Mouse (Mus musculus) layer of hippocampus, postnatal 10 days (tissue): ENCODE measurements around the gene Ttc9. TPM values are rescaled to one million over a fixed set of nuclear protein-coding genes. Genes with fewer than 3 reads are reported as not detected.
A peak's percentile ranks its signal among the peaks of the same experiment; 100 is the strongest.

ENCODE experiments used
- DNase-seq, 2 experiments: peaks; one replicate each; pipeline ENCODE4 v3.0.0; 2021; ENCODE audit warnings: low spot score in 2 of 2
- long read RNA-seq: library from polyadenylated mRNA; stranded (forward); transcript quantifications from one replicate; pipeline ENCODE4 v2.0.0, GENCODE M21; 2023
- total RNA-seq, 2 experiments: library from RNA; stranded (reverse); gene quantifications; 2 replicates each; pipeline ENCODE4 v1.2.3; 2021

Gene Ttc9
- 10 to 100 TPM; 65.3 to 65.5 TPM for total RNA-seq
- long read RNA-seq, transcript Ttc9-201 (3 exons, 2,042 nt), result major isoform, 48 of 60 reads
- long read RNA-seq, partial matches to known transcripts, result 9 of 60 reads
- long read RNA-seq, other reads (novel, unspliced or antisense), result 3 of 60 reads

DNA sequence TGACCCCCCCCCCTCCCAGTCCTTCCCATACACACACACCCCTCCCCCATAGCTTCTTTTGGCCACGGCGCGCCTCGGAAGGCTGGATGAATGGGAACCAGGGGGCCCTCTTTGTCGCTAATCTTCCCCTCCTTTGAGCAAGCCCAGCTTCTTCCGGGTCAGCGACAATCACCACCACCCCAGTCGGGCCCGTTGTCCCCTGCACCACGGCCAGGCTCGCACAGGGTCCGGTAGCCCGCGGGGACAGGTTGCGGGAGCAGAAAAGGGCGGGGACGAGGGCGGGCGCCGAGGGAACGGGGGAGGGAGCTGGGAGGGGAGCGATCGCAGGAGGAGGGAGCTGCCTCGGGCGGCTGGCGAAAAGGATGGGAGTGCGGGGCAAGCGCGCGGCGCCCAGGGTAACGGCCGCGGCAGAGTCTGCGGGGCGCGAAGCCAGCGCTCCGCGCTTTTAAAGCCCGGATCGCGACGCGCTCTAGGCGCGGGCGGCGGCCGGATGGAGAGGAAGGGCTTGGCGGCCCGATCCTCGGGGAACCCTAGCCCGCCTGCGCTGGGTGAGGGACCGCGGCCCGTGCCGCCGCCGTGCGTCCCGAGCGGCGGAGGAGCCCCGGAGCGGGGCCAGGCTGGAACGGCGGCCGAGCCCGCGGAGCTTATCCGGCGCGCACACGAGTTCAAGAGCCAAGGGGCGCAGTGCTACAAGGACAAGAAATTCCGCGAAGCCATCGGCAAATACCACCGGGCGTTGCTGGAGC is at the start of gene Ttc9:
Gene Ttc9 (plus strand): TSS at position 335 of the 746 bp plus-strand sequence.
- peak; percentile 69 to 72 for DNase-seq

DNA sequence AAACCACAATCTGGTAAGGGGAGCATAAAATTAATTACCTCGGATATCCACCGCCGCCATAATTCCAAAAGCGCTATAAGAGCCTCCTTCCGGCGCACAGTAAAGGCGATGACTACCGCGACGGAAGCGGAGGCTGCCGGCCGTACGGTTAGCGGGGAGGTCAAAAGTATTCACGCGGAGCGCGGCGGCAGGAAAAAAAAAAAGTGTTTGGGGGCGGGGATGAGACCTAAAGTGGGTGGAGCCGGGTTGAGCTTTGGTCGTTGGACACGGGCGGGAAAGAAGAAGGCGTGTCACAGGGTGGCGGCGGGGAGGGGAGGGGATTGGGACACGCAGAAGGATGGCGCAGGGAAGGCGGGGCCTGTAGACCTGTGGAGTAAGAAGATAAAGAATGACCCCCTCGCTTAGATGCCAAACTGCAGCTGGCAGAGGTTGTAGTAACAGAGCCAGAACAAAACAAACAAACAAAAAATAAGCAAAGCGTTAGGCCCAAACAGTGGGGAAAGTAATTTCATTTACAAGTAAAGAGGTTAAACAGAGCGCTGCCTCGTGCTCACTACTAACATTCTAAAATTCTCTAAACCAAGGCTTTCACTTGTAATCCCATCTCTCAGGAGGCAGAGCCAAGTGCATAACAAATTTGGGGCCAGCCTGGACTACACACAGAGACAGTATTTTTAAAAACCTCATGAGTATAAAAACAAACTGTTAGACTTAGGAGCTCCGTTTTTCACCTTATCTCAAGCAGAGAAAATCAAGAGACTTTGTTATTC is 36.0 kb upstream of the Ttc9 start, which contains the start of gene Med6:
Gene Med6 (minus strand): TSS at position 107 of the 770 bp plus-strand sequence.
- peak; percentile 92 to 93 for DNase-seq

DNA sequence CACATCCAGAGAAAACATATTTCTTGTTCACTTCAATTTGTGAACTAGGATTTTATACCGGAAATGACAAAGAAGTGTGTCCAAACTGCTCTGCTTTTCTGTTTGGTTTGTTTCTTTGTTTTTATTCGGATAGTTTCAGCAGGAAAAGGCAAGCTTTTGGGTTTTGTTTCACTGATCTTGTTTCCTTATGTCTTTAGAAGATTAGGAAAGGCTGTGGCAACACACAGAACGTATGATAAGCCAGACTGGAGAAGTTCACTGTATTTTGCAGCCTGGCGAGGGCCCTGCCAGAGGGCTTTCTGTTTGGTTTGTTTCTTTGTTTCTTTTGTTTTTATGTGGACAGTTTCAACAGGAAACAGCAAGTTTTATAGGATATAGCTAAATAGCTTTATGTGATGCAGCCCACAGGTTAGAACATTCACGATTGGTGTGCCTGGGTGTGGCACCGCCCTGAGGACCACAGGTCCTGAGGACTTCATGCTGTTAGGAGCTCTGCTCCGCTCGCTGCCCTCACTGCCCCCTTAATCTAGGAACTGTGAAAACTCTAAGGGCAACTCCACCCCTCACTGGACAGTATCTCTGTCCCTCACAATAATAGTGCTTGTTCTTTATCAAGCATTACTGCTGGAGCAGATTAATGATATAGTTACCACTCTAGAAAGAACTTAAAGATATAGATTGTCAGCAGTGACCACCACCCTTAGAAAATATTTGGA is 34.3 kb upstream of the Ttc9 start:
- DNase-seq, result no peak

DNA sequence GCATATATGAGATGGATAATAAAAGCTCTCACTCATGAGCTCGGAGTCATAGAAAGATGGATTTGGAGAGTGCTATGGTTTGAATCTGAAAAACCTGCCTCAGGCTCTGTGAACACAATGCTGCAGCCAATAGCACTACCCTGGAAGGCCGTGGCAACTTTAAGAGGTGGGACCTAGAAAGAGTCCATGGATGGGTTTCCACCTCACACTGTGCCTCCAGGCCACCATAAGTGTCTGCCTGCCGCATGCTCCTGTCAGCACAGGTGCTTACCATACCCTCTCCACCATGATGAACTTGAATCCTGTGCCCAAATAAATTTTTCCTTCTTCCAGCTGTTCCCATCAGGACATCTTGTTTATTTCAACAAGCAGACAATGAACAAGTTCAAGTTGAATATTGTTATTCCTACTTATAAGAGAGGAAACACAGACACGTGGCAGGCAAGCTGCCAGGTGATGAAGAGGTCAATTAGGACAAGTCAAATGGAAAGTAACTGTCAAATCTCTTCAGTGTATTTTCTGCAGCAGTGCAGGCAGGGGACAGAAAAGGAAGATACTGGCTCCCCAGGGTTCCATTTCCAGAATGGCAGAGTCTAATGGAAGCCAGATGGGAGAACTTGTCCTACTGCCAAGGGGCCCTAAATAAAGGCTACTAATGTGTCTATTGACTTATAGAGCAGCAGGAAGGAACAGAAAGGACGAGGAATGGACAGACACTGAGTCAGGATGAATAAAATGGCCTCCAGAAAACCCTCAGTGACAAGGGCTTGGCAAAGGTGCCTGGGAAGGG is 25.9 kb upstream of the Ttc9 start:
- DNase-seq, result no peak

DNA sequence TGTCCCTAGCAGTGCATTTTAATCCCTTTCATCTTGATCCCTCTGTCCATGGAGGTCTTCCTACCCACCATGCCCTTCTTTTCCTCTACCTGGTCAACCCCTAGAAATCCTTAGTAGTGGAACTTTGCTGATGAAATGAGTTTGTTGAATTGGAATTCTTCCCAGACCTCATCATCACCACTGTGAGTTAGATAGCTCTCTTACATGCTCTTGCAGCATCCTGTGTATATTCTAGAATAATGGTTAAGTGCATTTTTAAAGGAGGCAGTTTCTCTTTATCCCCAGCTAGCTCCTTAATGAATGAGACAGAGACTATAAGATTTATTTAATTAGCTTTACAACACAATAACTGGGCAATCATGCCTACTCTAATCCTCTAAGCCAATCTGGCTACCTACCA is 21.6 kb upstream of the Ttc9 start:
- no peak for DNase-seq

DNA sequence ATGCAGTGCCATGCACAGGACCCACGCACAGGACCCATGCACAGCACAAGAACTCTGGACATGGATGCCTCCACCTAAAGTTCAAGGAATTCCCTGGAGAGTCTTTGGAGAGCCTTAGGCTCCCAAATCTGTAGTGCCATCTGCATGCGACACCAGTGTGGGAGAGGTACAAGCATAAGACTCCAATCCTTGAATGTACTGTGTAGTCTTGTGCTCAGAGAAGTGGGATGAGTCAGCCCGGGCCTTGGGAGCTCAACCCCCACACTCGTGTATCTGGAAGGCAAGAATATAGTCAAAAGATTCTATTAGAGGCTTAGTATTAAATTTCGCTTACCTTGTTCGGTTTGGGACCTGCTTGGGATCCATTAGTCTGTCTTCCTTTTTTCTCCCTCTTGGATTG is 15.2 kb upstream of the Ttc9 start:
- DNase-seq, result no peak

DNA sequence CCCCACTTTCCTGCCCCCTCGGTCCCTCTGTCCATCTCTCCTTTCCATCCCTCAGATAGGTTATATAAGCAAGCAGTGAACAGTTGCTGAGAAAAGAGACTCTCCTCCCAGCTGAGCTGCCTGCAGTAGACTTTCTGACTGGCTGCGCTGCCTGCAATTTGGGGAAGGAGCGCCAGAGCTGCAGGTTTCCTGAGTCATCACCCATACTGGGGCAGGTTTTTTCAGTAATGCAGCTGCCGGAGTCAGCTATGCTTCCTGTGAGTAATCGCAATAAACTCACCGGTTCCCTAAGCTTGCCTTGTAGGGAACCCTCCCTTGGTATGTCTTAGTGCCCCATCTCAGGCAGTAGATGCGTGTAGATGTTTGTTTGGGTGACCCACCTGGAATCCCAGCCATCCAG is 14.1 kb upstream of the Ttc9 start:
- DNase-seq, result no peak

DNA sequence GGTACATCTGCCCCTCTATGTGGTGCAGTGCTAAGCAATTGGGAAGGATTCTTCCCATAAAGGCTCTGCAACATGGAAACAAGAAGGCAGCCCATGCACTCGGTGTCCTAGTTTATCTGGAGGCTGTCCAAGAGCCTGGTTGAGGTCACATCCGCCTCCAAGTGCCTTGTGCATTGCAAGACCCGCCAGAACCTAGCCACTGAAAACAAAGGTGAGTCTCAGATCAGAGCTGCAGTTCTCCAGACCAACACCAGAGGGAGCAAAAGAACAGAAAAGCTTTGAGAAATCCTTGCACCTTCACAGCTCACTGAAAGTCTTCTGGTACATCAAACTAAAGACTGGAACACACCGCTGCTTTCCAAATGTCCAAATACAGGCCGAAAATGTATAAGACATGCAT is 11.7 kb upstream of the Ttc9 start:
- DNase-seq, result peak; percentile 82 to 85

DNA sequence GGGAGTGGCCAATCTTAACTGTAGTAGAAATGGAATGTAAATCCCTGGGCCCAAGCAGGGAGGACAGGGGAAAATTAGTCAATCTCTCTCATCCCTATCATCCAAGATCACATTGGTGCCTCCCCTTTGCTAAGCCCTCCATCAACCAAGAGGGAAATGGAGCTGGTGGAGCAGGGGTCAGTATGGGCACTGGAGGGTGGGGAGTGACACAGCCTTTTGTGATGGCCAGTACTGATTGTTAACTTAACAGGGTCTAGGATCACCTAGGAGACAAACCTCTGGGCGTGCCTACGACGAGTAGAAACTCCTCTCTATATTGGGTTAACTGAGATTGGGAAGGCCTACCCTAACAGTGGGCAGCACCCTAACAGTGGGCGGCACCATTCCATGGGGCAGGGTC is 7.7 kb upstream of the Ttc9 start:
- no peak for DNase-seq

DNA sequence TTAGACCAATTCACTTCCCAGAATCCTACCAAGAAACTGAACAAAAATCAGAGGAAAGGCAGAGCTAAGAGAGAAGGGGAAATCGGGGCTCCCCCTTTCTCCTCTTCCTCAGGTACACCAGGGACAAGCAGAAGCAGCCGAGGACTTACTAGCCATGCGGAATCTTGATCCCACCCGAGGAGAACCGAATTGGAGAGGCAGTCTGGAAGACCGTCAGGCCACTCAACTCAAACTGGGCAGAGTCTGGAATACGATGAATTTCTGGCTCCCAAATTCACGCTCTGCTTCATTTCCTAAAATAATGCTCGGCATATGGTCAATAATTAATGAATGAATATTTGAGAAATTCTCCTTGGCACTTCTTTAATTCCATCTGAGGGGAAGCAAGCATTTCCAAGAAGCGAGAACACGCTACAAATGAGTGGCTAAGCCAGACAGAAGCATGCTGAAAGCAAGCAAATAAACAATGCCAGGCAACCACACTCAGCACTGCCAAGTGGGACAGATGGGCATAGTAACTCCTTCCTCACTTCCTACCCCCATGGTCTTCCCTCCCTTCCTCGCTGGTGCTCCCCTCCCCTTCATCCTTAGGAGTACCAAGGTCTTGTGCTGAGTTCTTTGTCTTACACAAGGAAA is 4.7 kb upstream of the Ttc9 start:
- peak; percentile 40 to 53 for DNase-seq

DNA sequence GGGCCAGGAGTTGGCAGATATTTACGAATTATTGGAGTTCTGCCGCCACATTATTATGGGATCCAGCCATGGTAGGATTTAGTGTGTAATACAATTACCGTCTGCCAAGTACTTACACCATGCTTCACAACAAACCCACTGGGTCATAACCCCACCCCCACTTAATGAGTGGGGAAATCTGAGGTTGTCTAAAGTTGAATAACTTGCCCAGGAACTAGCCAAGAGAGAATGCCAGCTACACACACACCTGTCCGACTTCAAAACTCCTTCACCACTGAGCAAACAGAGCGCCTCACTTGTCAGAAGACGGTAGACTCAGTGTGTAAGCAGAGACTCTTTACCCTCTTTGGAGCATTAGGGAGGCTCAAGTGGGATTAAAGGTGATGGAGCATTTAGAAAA is 3.6 kb upstream of the Ttc9 start:
- no peak for DNase-seq

DNA sequence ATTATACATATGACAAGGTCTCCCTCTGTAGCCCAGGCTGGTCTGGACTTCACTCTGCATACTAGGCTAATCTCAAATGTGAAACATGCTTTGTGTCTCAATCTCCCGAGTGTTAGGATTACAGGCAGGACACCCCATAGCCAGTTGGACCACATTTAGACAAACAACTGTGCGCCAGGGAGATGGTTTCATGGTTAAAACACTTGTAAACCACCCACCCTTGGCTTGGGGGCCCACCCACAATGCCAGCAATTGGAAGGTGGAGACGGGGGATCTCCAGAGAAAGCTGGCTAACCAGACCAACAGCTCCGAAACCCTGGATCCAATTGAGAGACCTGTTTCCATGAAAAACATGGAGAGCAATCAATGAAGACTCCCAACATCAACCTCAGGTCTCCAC is 3.0 kb upstream of the Ttc9 start:
- no peak for DNase-seq

DNA sequence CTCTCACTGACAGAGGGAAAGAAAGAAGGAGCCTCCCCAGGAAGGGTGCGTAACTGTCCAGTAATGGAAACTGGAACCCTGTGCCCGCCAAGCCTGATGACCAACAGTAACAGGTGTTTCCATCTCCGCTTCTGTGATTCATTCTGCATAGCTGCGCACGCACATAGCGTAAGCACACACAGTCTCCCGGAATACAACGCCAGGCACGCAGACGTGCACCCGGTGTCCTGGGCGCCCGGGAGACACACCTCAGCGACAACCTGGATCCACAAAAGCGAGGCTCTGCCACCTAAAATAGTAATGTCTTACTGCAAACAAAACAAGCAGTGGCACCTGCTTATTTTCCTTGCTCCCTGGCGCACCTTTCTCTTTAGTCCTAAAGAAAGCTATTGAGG is 532 bp upstream of the Ttc9 start:
- peak; percentile 55 to 66 for DNase-seq

DNA sequence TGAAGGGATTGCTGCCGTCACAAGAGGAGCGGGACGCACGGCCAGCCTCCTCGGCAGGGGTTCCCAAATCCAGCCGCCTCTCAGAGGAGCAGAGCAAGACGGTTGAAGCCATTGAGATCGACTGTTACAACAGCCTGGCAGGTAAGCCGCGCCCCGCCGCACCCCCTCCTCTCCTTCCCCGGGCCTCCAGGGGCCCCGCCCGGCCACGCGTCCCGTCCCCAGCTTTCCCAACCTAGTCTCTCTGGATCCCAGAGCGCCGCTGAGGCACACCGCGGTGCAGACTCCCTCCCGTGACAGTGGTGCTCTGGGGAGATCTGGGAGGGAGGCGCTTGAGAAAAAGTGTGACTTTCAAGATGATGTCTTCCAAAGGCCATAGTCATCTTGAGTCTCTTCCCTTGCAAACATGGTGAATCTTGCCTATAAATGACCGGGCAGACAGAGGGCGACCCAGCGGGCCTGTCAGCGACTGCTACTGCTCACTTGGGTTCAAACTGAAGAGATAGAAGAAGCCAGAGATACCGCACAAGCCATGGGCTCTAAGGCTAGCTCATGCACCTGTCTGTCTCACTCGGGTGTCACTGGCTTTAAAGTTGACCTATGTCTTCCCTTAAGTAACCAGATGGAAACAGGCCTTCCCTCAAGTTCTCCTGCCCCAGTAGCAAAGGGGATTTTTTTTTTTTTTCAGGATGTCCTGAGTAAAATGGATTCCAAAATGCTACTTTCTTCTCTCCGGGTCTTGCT is 782 bp downstream of the Ttc9 start:
- DNase-seq, result peak; percentile 49 to 55

DNA sequence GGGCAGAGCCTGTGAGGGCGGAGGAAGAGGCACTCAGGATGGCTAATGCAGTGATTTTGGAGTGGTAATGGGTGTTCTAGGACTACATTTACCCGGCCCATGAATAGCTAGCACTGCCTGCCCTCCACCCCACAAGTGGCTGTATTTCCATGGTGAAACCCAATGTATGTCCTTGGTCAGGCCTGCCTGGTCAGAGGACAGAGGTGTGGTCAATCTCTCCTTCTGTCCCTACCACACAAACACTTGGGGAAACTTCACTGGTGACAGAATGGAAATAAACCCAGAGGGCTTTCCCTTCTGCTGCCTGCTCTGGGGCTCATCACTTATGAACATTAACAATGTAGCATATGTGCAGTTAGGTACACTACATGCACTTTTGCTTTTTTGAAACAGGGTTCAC is 2.2 kb downstream of the Ttc9 start:
- no peak for DNase-seq

DNA sequence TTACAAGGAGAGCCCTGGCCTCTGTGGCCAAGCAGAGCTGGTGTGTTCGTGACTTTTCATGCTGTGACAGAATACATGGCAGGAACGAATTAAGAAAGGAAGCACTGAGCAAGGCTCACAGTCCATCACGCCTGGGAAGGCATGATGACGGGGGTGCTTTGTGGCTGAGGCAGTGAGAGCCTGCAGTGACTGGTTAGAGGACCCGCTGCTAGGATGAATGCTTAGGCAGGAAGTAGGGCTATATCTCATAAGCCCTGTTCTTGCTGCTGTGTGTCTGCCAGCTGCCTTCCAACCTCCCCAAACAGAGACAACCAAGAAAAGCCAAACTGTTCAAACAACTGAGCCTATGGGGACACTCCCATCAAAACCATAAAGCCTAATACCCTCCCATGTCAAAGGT is 9.6 kb downstream of the Ttc9 start:
- DNase-seq, result no peak

DNA sequence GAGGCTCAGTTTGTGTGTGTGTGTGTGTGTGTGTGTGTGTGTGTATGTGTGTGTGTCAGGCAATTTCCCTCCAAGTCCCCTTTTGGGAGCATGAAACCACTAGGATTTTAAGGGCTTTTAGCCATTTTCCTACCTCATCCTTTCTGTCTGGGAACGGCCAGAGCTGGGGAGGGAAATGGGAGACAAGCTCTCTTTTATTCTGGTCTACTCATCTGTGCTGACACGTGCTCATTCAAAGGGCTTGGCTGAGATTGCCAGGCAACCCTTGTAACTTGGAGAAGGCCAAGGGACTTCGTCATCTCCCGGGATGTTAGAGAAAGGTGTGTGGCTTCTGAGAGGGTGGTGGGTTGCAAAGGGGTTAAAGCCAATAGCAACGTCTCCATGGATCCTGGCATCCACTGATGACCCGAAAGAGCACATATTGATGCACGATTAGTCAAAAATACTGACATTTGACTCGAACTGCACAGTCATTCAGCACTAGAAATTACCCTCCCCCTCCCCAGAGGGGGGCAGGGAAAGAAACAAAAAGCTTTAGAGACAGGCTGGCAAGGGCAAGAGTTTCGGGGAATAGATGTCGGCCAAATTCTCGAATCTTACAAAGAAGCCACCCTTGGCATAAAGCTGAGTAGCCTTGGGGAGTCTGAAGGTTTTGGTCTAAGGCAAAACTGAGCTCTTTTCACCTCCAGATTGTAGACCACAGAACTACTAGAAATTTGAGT is 11.5 kb downstream of the Ttc9 start:
- DNase-seq, result peak; percentile 37 to 57

DNA sequence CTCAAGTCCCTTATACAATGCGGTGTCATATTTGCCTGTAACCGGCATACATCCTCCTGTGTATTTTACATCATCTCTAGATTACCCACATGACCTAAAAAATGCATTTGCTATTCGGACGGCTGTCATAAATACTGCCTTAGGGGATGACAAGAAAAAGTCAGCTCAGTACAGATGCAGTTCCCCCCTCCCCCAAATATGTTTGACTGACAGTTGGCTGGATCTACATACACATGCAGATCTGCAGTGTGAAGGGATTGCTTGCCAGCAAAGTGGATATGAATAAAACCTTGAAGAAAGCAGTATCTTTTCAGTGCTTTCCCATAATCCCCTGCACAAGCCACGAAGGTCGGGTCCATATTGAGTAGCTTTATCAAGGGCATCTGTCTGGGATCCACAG is 15.8 kb downstream of the Ttc9 start:
- DNase-seq, result no peak

DNA sequence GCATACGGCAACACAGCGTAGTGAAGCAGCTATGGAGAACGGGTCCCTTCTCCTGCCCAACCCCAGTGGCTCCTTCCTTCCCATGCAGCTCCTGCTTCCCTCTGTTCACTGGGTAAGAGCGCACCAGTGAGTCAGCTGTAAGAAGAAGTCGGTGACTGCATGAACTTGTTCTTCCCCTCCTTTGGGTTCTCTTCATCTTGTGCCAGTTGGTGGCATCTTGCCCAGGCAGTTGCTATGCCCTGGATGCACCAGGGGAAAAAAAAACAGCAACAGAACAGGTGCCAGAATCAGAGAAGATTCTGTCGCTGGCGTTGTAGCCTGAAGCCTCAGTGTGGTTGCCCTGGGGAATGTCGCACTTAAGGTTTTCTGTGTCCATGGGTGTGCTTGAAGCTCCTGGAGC is 22.3 kb downstream of the Ttc9 start:
- peak; percentile 54 to 63 for DNase-seq
